Mouse (Mus musculus): ENCODE measurements around the gene Esrra. TPM values are rescaled to one million over a fixed set of nuclear protein-coding genes. Genes with fewer than 3 reads are reported as not detected.
"Not testable (repeated sequence)": the region's sequence is repeated elsewhere in the genome, so short reads cannot be mapped to it uniquely, and the experiment has no call there.

Gene Esrra
- total RNA-seq, 2 experiments from 2014 or later, result 33.6 to 50.9 TPM

GRCm38 (mm10) chr19:6903031-6903430 lies 18.6 kb downstream of the Esrra start:
- no peak for DNase-seq

DNA sequence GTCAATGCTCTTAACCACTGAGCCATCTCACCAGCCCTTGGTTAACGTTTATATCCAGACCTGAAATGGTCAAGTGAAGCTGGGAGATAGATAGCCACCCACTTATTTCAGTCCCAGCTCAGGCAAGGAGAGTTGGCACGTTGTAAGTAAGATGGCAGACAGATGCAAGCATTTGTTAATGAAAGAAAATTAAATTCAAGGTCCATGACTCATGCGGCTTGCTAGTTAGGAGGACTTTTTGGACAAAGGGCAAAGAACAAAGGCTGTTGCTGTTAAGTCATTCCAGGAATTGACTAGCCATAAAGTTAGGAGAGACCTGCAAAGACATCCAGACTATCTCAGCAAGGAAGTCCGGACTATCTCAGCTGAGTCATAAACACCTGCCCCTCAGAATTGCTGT lies 22.0 kb downstream of the Esrra start:
- DNase-seq, result no peak

DNA sequence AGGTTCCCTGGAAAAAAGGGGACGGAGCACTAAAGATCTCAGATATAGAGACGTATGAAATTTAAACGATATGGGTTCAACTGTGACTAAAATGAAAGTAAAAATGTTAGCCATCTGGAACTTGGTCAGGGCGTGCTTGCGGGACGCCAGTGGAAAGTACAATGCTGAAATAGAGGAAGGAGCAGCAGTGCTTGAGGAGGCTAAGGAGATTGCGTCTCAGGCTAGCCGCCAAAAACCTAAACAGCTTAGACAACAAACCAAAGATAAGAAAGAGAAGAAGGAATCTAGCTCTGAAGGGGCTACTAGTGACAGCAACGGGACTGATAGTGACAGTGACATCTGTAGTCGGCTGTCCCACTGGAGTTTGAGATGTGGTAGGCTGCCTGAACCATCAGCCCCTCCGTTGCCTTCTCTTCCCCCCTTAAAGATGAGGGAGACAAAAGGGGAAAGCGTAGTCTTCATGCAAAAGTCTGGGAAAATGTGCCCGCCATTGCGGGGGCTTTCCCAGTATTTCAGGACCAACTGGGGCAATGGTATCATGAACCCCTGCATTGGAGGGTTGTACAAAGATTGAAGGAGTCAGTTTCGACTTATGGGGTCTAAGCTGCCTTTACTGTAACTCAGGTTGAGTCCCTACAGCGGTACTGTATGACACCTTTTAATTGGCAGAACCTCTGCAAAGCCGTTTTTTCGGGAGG lies 25.9 kb downstream of the Esrra start:
- DNase-seq, result not testable (repeated sequence)

- no peak for DNase-seq
Measured at GRCm38 (mm10) chr19:6893731-6894451, 27.7 kb downstream of the Esrra start.

- DNase-seq, result no peak
Measured at GRCm38 (mm10) chr19:6892512-6892911, 29.1 kb downstream of the Esrra start.

GRCm38 (mm10) chr19:6877965-6878364 lies 43.6 kb downstream of the Esrra start:
- no peak for DNase-seq

- no peak for DNase-seq
Measured at GRCm38 (mm10) chr19:6876799-6877198, 44.8 kb downstream of the Esrra start.

DNA sequence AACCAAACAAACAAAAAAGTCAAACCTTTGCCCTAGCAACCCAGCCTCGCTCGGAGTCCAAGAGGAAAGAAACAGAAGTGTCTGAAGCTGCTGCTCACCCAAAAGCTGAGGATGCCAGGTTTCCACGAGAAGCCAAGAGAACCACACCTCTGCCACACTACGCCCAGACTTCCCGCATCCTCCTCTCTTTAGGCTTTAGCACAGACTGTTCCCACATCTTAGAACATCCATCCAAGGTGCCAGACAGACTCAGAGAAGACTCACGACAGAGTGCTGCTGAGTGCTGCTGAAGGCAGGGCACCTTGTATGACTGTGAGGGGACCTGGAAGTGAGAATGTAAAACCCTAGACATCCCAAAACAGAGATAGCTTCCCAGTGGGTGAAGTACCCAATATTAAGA lies 45.8 kb downstream of the Esrra start:
- no peak for DNase-seq

GRCm38 (mm10) chr19:6874257-6874656 lies 47.4 kb downstream of the Esrra start:
- DNase-seq, result no peak

GRCm38 (mm10) chr19:6872701-6873100 lies 48.9 kb downstream of the Esrra start:
- no peak for DNase-seq

DNA sequence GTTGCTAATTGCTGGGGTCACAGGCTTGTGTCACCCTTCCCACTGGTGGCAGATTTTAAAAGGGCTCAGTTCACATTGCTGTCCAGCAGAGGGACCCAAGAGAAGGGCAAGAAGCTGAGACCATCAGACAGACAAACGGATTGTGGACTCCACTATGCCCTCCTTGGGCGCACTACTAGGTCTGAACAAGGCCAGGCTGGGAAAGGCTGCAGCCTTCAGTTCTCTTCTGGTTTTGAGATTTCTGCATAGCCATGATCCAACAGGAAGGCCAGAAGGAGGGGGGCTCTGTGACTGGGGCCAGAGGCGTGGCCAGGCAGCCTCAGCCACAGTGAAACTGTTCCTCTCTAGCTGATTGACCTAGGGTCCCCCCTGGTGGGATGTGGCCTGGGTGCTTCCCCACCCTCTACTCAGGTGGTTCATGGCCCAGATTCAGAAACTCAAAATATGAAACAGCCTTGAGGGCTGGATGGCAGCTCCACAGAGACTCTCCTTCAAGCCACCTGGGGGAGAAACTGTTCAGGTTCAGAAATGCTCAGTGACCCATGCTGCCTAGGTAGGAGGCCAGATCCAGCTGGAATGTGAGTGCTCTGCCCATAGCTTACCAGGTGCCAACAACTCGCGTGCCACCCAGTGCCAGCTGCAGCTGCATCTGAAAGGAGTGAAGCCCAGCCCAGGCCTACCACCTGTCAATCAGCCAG lies 49.9 kb downstream of the Esrra start:
- DNase-seq, result peak in 1 of 2 experiments; percentile 38

- DNase-seq, result peak; percentile 68 to 78
Measured at GRCm38 (mm10) chr19:6869355-6869754, 52.3 kb downstream of the Esrra start.

DNA sequence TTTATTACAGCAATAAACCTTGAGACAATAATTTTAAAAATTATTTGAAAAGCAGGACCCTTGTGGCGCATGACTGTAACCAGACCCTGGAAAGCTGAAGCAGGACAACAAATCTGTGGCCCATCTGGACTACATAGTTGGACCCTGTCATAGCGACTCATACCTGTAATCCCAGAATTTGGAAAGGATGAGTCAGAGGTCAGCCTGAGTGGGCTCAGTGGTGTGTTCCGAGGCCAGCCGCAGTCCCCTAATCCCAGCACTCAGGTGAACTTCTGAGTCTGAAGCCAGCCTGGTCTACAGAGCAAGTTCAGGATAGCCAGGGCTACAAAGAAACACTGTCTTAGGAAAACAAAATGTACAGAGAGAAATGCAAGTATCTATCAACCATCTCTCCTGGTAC lies 60.2 kb downstream of the Esrra start:
- no peak for DNase-seq

Small RNA genes lying within 50 kb of the gene (microRNA-seq; reads per million reads assigned to microRNA genes)
- gene Mir6990, result 2.2 reads per million

Other genes with a start within 250 kb of the Esrra start
- gene Rps6ka4, start 81.2 kb downstream of the Esrra start, total RNA-seq (2021), result 10 to 100 TPM; 30.0 to 30.7 TPM
- gene Ccdc88b, start 63.6 kb downstream of the Esrra start, total RNA-seq (2021), result 1 to 10 TPM; 1.7 to 1.8 TPM
- 100 to 1,000 TPM in 1 of 2 experiments, 10 to 100 TPM in 1; 93.1 to 116 TPM for gene Trmt112, start 12.1 kb downstream of the Esrra start, total RNA-seq (2021)
- gene Prdx5, start 11.7 kb downstream of the Esrra start, total RNA-seq (2021), result 100 to 1,000 TPM; 254 to 293 TPM
- gene Catsperz, start 3.6 kb upstream of the Esrra start, total RNA-seq (2021), result not detected
- under 1 TPM; 0.16 to 0.20 TPM for gene Kcnk4, start 12.7 kb upstream of the Esrra start, total RNA-seq (2021)
- 10 to 100 TPM; 48.6 to 54.5 TPM for gene Bad, start 20.0 kb upstream of the Esrra start, total RNA-seq (2021)
- gene Gpr137, start 20.7 kb upstream of the Esrra start, total RNA-seq (2021), result 10 to 100 TPM; 49.1 to 49.9 TPM
- 100 to 1,000 TPM; 203 TPM for gene Ppp1r14b, start 53.2 kb upstream of the Esrra start, total RNA-seq (2021)
- gene Plcb3, start 54.7 kb upstream of the Esrra start, total RNA-seq (2021), result 10 to 100 TPM; 41.8 to 44.5 TPM
- 100 to 1,000 TPM in 1 of 2 experiments, 10 to 100 TPM in 1; 93.3 to 103 TPM for gene Fkbp2, start 58.7 kb upstream of the Esrra start, total RNA-seq (2021)
- 10 to 100 TPM; 92.0 to 95.7 TPM for gene Vegfb, start 65.8 kb upstream of the Esrra start, total RNA-seq (2021)
- gene Dnajc4, start 70.8 kb upstream of the Esrra start, total RNA-seq (2021), result 10 to 100 TPM; 38.5 to 46.1 TPM
- 10 to 100 TPM; 39.0 to 42.4 TPM for gene Nudt22, start 74.3 kb upstream of the Esrra start, total RNA-seq (2021)
- gene Trpt1, start 74.3 kb upstream of the Esrra start, total RNA-seq (2021), result 10 to 100 TPM in 1 of 2 experiments, 1 to 10 TPM in 1; 8.2 to 16.8 TPM
- gene Fermt3, start 97.7 kb upstream of the Esrra start, total RNA-seq (2021), result 1 to 10 TPM; 6.9 TPM
- gene Stip1, start 118.2 kb upstream of the Esrra start, total RNA-seq (2021), result 100 to 1,000 TPM; 149 to 281 TPM
- 10 to 100 TPM; 52.5 to 66.7 TPM for gene Macrod1, start 135.0 kb upstream of the Esrra start, total RNA-seq (2021)
- gene Flrt1, start 183.9 kb upstream of the Esrra start, total RNA-seq (2021), result 1 to 10 TPM; 1.3 to 4.0 TPM

All from adrenal gland, postnatal 36 days (tissue).